ENCODE assay signal across 8 mouse cellular contexts in genomic region chr11:77215483-77215882, GRCm38 (mm10). TPM values are rescaled to one million over a fixed set of nuclear protein-coding genes. Genes with fewer than 3 reads are reported as not detected.
DNase-seq lines count a peak whose midpoint lies in the region; ATAC-seq and TF ChIP-seq lines count a peak whose summit lies in the region.

No protein-coding gene starts in this region.

- peak overlapping the region; percentile 85 for H3K27ac ChIP-seq in embryonic facial prominence, embryonic 14.5 days (replicated peaks; ENCODE audit: low read depth, low read length)
- peak overlapping the region; percentile 92 for H3K27ac ChIP-seq in limb, embryonic 12.5 days
- H3K27ac ChIP-seq in small intestine, adult 2 months (ENCODE audit: insufficient read depth, low read depth, low read length) = peak overlapping the region; percentile 81

- peak; percentile 16; the same call in 1 of the 2 replicates for TF ChIP-seq CTCF in small intestine, adult 2 months (IDR thresholded peaks at IDR 0.05; ENCODE audit: extremely low read depth, insufficient read length, insufficient replicate concordance, low read depth, low read length)

- H3K36me3 ChIP-seq in embryonic facial prominence, embryonic 14.5 days (ENCODE audit: control insufficient read depth, insufficient read depth, low read length) = no peaks in the 10 kb centered on the region
- no peaks in the 10 kb centered on the region for H3K36me3 ChIP-seq in limb, embryonic 12.5 days
- H3K36me3 ChIP-seq in small intestine, adult 2 months (ENCODE audit: control insufficient read depth, insufficient read depth, low read length) = no peaks in the 10 kb centered on the region

- H3K9me3 ChIP-seq in embryonic facial prominence, embryonic 14.5 days (ENCODE audit: control insufficient read depth, low read length) = no peaks in the 10 kb centered on the region
- H3K9me3 ChIP-seq in limb, embryonic 12.5 days = no peaks in the 10 kb centered on the region

- no peaks in the 10 kb centered on the region for H3K27me3 ChIP-seq in embryonic facial prominence, embryonic 14.5 days (replicated peaks; ENCODE audit: control insufficient read depth, insufficient read depth, low read length)
- no peaks in the 10 kb centered on the region for H3K27me3 ChIP-seq in limb, embryonic 12.5 days
- H3K27me3 ChIP-seq in small intestine, adult 2 months (ENCODE audit: control insufficient read depth, insufficient read depth, low read length) = no peaks in the 10 kb centered on the region

- H3K4me1 ChIP-seq in embryonic facial prominence, embryonic 14.5 days (ENCODE audit: control insufficient read depth, insufficient read depth, low read length) = peaks cover 11% of the 10 kb centered on the region; the same call in 1 of the 2 replicates
- peaks cover 12% of the 10 kb centered on the region for H3K4me1 ChIP-seq in limb, embryonic 12.5 days (replicated peaks)
- peaks cover 7% of the 10 kb centered on the region; the same call in 1 of the 2 replicates for H3K4me1 ChIP-seq in small intestine, adult 2 months (ENCODE audit: control insufficient read depth, insufficient read depth, insufficient read length, low read length)

- no peak for TF ChIP-seq POLR2A in small intestine, adult 2 months (IDR thresholded peaks at IDR 0.05; ENCODE audit: low read depth, low read length)

- 1% methylated on average over 11 of the region's 11 CpGs for WGBS in embryonic facial prominence, embryonic 14.5 days
- 1% methylated on average over 11 of the region's 11 CpGs for WGBS in limb, embryonic 12.5 days
- 1% methylated on average over 11 of the region's 11 CpGs for WGBS in small intestine, adult 2 months

- peak overlapping the region; percentile 78 for H3K4me3 ChIP-seq in embryonic facial prominence, embryonic 14.5 days (ENCODE audit: low read depth, low read length)
- H3K4me3 ChIP-seq in limb, embryonic 12.5 days (replicated peaks) = peak overlapping the region; percentile 86
- peak overlapping the region; percentile 77 for H3K4me3 ChIP-seq in small intestine, adult 2 months (ENCODE audit: low read depth, low read length)

- peak overlapping the region; percentile 82 for H3K9ac ChIP-seq in embryonic facial prominence, embryonic 14.5 days (ENCODE audit: low read depth, low read length)
- H3K9ac ChIP-seq in limb, embryonic 12.5 days (replicated peaks) = peak overlapping the region; percentile 88

- H3K4me2 ChIP-seq in embryonic facial prominence, embryonic 14.5 days (ENCODE audit: low read depth, low read length) = peak overlapping the region; percentile 89
- H3K4me2 ChIP-seq in limb, embryonic 12.5 days = peak overlapping the region; percentile 85

- peak; percentile 17; the same call in 1 of the 2 replicates for ATAC-seq in embryonic facial prominence, embryonic 14.5 days (ENCODE audit: low read depth)
- no peak for ATAC-seq in limb, embryonic 12.5 days (ENCODE audit: insufficient number of reproducible peaks, insufficient read depth, low FRiP score, low TSS enrichment, low read depth)

- peak; percentile 9 for DNase-seq in embryo, embryonic 10 days (ENCODE audit: low spot score)
- DNase-seq in embryo, embryonic 9.5 days (ENCODE audit: extremely low spot score) = no peak
- DNase-seq in 3T3-L1 (ENCODE audit: low read depth, low spot score) = peak; percentile 59
- peak; percentile 14 for DNase-seq in embryonic facial prominence, embryonic 14.5 days (ENCODE audit: low spot score)
- DNase-seq in left cerebral cortex, adult 8-10 months (ENCODE audit: low spot score in 2 of 2) = no peak
- no peak for DNase-seq in layer of hippocampus, postnatal 36 days

RNA-seq across cellular contexts. Expression of gene Ssh2, which starts 0.6 kb away (rescaled TPM):
- polyA plus RNA-seq in embryonic facial prominence, embryonic 14.5 days (2014; fragmentation: Nextera tagmentation; extraction: Ambion mirVana) = 11.3 and 11.9 TPM in 2 replicates
- 9.2 and 10.1 TPM in 2 replicates for polyA plus RNA-seq in limb, embryonic 12.5 days (2016; fragmentation: Nextera tagmentation; extraction: Ambion mirVana)
- polyA plus RNA-seq in small intestine, adult 2 months (2012; rRNA removed) = 3.1 and 5.3 TPM in 2 replicates
- total RNA-seq in left cerebral cortex, adult 8-10 months (2022) = 10 to 100 TPM; 26.7 to 32.2 (median 30.8) TPM
- total RNA-seq in layer of hippocampus, postnatal 36 days (2021) = 10 to 100 TPM; 34.2 to 39.7 TPM

RNA-seq across cellular contexts. Expression of gene Efcab5, which starts 26.7 kb away (rescaled TPM):
- polyA plus RNA-seq in embryonic facial prominence, embryonic 14.5 days (2014; fragmentation: Nextera tagmentation; extraction: Ambion mirVana) = 0.20 and 0.50 TPM in 2 replicates
- polyA plus RNA-seq in limb, embryonic 12.5 days (2016; fragmentation: Nextera tagmentation; extraction: Ambion mirVana) = 0.20 and 0.35 TPM in 2 replicates
- polyA plus RNA-seq in small intestine, adult 2 months (2012; rRNA removed) = 0.27 and 1.1 TPM in 2 replicates
- 1 to 10 TPM; 2.8 to 4.3 (median 4.1) TPM for total RNA-seq in left cerebral cortex, adult 8-10 months (2022)
- total RNA-seq in layer of hippocampus, postnatal 36 days (2021) = 1 to 10 TPM; 4.3 to 4.5 TPM

Comparison
In these comparisons a context has a peak if more than half of its experiments do, and no peak if none do; other contexts are left out.
1. DNase-seq: peak in embryo, embryonic 10 days (single experiment), 3T3-L1 (single experiment) and embryonic facial prominence, embryonic 14.5 days (single experiment); none in embryo, embryonic 9.5 days (single experiment), left cerebral cortex, adult 8-10 months (0 of 2) and layer of hippocampus, postnatal 36 days (0 of 2).
2. Peak in every context shown above with its lines, with median percentiles within 50 percentile points of each other: H3K27ac ChIP-seq and H3K4me3 ChIP-seq.